Mouse (Mus musculus) lung, postnatal 0 days (tissue): ENCODE measurements around the gene Hist1h2bf. TPM values are rescaled to one million over a fixed set of nuclear protein-coding genes. Genes with fewer than 3 reads are reported as not detected.
A peak's percentile ranks its signal among the peaks of the same experiment; 100 is the strongest.

Source experiments
- ATAC-seq: fragments of 200-750 bp; cut with Nextera tagmentation; 2 replicates; pipeline ENCODE4 v1.8.0; 2017; ENCODE audit warnings: moderate library complexity
- DNase-seq: peaks from one replicate; pipeline ENCODE4 v3.0.0-alpha.2; 2016; ENCODE audit warnings: low spot score
- H3K27ac ChIP-seq: fragments of 300-500 bp; sonication (generic); 2 replicates; pipeline ENCODE4 v1.5.1; 2014; ENCODE audit warnings: antibody characterized with exemption, mild to moderate bottlenecking, low read length, mixed read lengths
- H3K27me3 ChIP-seq: fragments of 300-500 bp; sonication (generic); replicated peaks from 2 replicates; pipeline ENCODE4 v1.6.1; 2014; ENCODE audit warnings: low read length, mixed read lengths; ENCODE audit not compliant: insufficient read depth
- H3K36me3 ChIP-seq: fragments of 300-500 bp; sonication (generic); 2 replicates; pipeline ENCODE4 v1.6.1; 2014; ENCODE audit warnings: low read length, mixed read lengths; ENCODE audit not compliant: insufficient read depth
- H3K4me1 ChIP-seq: fragments of 300-500 bp; sonication (generic); 2 replicates; pipeline ENCODE4 v1.6.1; 2014; ENCODE audit warnings: antibody characterized with exemption, low read depth, low read length, mixed read lengths; ENCODE audit not compliant: insufficient read depth
- H3K4me2 ChIP-seq: fragments of 300-500 bp; sonication (generic); replicated peaks from 2 replicates; pipeline ENCODE4 v1.6.1; 2014; ENCODE audit warnings: low read depth, mild to moderate bottlenecking, low read length, moderate library complexity, mixed read lengths
- H3K4me3 ChIP-seq: fragments of 300-500 bp; sonication (generic); 2 replicates; pipeline ENCODE4 v1.5.1; 2014; ENCODE audit warnings: low read depth, low read length
- H3K9ac ChIP-seq: fragments of 300-500 bp; sonication (generic); replicated peaks from 2 replicates; pipeline ENCODE4 v1.6.1; 2014; ENCODE audit warnings: low read depth, mild to moderate bottlenecking
- H3K9me3 ChIP-seq: fragments of 300-500 bp; sonication (generic); 2 replicates; pipeline ENCODE4 v1.6.1; 2016; ENCODE audit warnings: low read length, mixed read lengths
- CTCF ChIP-seq: IDR thresholded peaks from 2 replicates; pipeline ENCODE4 v1.5.1; 2016; ENCODE audit warnings: antibody characterized with exemption, mild to moderate bottlenecking
- EP300 ChIP-seq: IDR thresholded peaks from 2 replicates; pipeline ENCODE4 v1.6.1; 2016; ENCODE audit warnings: antibody characterized with exemption, mild to moderate bottlenecking, control low read depth
- WGBS: fragments of 180-500 bp; shearing (Covaris S2); extraction: QIAGEN DNeasy Blood & Tissue Kit; methylation state at CpG from one replicate; pipeline ENCODE4 v1.1.7; 2014; 5-methylcytosine and 5-hydroxymethylcytosine counted together
- polyA plus RNA-seq: library from polyadenylated mRNA; unstranded; fragments of >200 nt; fragmentation: Nextera tagmentation; extraction: Ambion mirVana; gene quantifications from 2 replicates; pipeline ENCODE4 v1.2.1, GENCODE M21; 2015

The Hist1h2bf gene
- polyA plus RNA-seq, 1 experiment from 2014 or later = 0.48 TPM

DNA sequence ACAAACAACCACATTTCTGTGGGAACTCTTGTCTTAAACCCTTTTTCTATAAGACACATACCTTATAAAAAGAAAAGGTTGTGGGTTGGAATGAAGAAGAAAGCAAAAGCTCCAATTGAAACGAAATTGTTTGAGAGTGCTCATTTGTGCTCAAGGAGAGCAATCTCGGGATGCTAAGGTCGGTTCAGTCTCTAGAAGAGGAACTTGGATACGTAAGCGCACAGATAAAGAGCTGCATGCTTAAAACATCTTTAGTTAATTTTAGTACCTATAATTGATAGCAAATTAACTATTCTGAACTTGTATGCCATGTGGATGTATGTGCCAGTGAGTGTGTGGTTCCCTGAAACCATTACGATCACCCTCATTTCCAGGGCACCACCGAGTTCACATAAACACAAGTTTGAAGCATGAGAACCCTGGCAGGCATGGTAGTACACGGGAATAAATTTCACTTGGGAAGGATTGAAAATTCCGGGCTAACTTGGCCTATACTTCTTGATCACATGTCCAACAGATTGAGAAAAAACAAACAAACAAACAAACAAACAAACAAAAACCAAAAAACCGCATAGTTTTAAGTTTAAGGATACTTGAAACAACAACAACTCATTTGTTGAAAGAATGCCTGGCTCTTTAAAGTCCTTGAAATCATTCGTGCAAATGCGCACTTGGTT, 46.2 kb upstream of the Hist1h2bf start:
- Histone ChIP-seq H3K27ac (peak overlapping the region; percentile 89), H3K9ac (0 out of 2 replicates have a peak overlapping the region, but pooled peaks have one; percentile 35), H3K9me3 (no peaks in the 10 kb centered on the region), H3K4me2 (peak overlapping the region; percentile 94), H3K27me3 (no peaks in the 10 kb centered on the region), H3K36me3 (no peaks in the 10 kb centered on the region), H3K4me1 (peaks cover 4% of the 10 kb centered on the region; the same call in 1 of the 2 replicates), H3K4me3 (peak overlapping the region; percentile 69)
- DNase-seq = no peak
- 35% methylated on average over 12 of the region's 12 CpGs for WGBS
- TF ChIP-seq EP300 (no peak), CTCF (no peak)
- no peak for ATAC-seq

DNA sequence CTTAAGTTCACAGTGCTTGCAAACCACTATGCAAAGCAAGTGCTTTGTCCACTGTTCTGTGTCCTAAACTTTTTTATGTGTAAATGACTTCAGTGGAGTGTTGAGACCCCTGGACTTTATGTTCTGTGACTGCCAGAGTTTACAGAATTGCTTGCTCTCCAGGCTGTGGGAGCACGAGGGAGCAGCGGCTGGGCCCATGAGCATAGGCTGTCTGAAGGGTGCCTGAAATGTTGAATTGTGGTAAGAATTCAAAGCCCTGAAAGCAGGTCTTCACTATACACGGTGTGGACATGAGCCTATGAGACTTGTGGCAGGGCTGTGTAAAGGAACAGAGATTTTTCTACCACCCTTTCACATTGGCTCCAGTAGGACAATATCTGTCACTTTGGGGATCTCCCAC, 37.6 kb upstream of the Hist1h2bf start:
- ATAC-seq = no peak
- H3K27me3 ChIP-seq = no peaks in the 10 kb centered on the region
- no peaks in the 10 kb centered on the region for H3K36me3 ChIP-seq

DNA sequence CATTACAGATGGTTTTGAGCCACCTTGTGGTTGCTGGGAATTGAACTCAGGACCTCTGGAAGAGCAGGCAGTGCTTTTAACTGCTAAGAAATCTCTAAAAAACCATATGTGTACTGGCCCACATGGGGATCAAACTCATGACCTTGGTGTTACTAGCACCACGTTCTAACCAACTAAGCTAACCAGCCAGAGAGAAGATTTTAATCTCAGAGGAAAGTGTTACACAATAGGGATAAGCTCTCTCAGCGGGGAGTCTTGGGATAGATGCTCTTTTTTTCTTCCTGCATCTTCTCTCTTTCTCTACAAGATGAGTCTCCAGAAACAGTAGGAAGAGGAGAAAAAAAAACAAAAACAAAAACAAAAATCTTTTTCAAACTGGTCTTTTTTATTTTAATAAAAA, 36.4 kb upstream of the Hist1h2bf start:
- no peak for TF ChIP-seq EP300
- no peak for TF ChIP-seq CTCF
- Histone ChIP-seq H3K36me3 (no peaks in the 10 kb centered on the region), H3K4me2 (no peak overlapping the region), H3K27me3 (no peaks in the 10 kb centered on the region), H3K9me3 (no peaks in the 10 kb centered on the region), H3K9ac (no peak overlapping the region), H3K27ac (no peak overlapping the region), H3K4me1 (no peaks in the 10 kb centered on the region), H3K4me3 (no peak overlapping the region)
- DNase-seq (no peak), ATAC-seq (no peak)
- 65% methylated on average over 2 of the region's 2 CpGs for WGBS

More for the DNA sequence above, 37.6 kb upstream of the Hist1h2bf start:
- no peak for TF ChIP-seq EP300
- no peak for TF ChIP-seq CTCF
- Histone ChIP-seq H3K9ac (no peak overlapping the region), H3K9me3 (no peaks in the 10 kb centered on the region), H3K27ac (no peak overlapping the region), H3K4me1 (no peaks in the 10 kb centered on the region), H3K4me2 (no peak overlapping the region), H3K4me3 (no peak overlapping the region)
- no peak for DNase-seq
- WGBS = 87% methylated on average over 3 of the region's 3 CpGs

DNA sequence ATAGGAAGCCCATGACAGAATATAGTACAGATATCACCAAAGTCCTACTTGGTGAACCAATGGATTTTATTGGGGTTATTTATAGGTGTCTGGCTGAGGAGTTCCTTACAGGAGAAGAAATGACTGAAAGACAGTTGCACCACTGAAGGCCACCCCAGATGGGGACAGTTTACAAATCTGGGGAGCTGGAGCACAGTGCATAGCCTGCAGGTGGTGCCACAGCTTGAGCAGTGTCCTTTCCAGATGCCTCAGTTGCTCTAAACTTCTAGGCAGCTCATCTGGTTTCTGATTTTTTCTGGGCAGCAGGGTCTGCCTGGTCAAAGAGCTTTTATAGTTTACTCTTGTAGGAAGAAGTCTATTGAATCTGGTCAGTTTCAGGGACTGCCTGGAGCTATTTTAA, 35.8 kb upstream of the Hist1h2bf start:
- no peak overlapping the region for H3K4me3 ChIP-seq
- no peak for TF ChIP-seq CTCF
- TF ChIP-seq EP300 = no peak
- DNase-seq = no peak
- no peak overlapping the region for H3K9ac ChIP-seq
- ATAC-seq = no peak
- no peaks in the 10 kb centered on the region for H3K36me3 ChIP-seq
- no peak overlapping the region for H3K27ac ChIP-seq
- H3K27me3 ChIP-seq = no peaks in the 10 kb centered on the region
- H3K4me1 ChIP-seq = no peaks in the 10 kb centered on the region
- no peak overlapping the region for H3K4me2 ChIP-seq
- no peaks in the 10 kb centered on the region for H3K9me3 ChIP-seq

DNA sequence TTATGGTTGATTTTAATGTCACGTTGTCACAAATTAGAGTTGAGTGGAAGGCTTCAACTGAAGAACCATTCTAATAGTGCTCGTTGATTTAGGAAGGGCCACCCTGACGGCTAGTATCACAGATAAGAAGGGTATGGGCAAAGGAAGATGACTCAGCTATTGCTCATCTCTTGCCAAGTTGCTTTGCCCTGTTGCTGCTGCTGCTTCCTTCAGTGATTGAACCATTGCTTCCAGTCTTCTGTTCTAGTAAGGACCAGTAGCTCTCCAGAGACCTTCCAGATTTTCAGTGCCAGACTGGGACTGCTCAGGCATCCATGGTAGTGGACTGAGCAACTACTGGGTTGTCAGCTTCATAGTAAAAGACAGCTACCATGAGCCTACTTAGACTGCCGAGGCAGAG, 35.2 kb upstream of the Hist1h2bf start:
- H3K4me2 ChIP-seq = no peak overlapping the region
- ATAC-seq = no peak
- 61% methylated on average over 4 of the region's 4 CpGs for WGBS

DNA sequence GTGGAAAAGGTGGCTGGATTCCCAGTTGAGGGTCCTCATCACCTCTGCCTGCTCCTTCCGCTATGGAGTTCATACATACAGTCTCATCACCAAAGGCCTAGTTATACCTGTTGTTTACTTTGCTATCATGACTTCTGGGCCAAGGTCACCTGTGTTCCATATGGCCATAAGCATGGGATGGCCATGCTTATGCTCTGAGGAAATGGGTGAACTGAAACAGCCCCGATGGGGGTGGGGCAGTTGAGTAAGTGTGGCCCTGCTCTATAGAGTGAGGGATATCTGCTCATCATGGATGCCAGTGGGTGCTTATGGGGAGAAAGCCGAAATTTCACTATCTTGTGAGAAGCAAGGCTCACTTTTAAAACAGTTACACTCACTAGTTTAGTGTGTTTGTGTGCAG, 31.1 kb upstream of the Hist1h2bf start:
- Histone ChIP-seq H3K4me3 (no peak overlapping the region), H3K4me2 (no peak overlapping the region), H3K4me1 (no peaks in the 10 kb centered on the region), H3K27me3 (no peaks in the 10 kb centered on the region), H3K9ac (no peak overlapping the region), H3K36me3 (no peaks in the 10 kb centered on the region), H3K9me3 (no peaks in the 10 kb centered on the region), H3K27ac (no peak overlapping the region)
- no peak for TF ChIP-seq EP300
- TF ChIP-seq CTCF = no peak
- DNase-seq (no peak), ATAC-seq (no peak)
- 86% methylated on average over 3 of the region's 3 CpGs for WGBS

More for the DNA sequence above, 35.2 kb upstream of the Hist1h2bf start:
- Histone ChIP-seq H3K4me3 (no peak overlapping the region), H3K9ac (no peak overlapping the region), H3K27ac (no peak overlapping the region), H3K36me3 (no peaks in the 10 kb centered on the region), H3K9me3 (no peaks in the 10 kb centered on the region), H3K27me3 (no peaks in the 10 kb centered on the region), H3K4me1 (no peaks in the 10 kb centered on the region)
- no peak for DNase-seq
- TF ChIP-seq CTCF (no peak), EP300 (no peak)
